Mouse (Mus musculus) lung, adult 18-20 months (tissue): ENCODE results near the gene Ssna1.
"Not testable (repeated sequence)": the region's sequence is repeated elsewhere in the genome, so short reads cannot be mapped to it uniquely, and the experiment has no call there.

Source experiments
- DNase-seq, 2 experiments: peaks; one replicate each; pipeline ENCODE4 v3.0.0; 2022; ENCODE audit warnings: mixed read lengths in 2 of 2

The Ssna1 gene

GRCm38 (mm10) chr2:25257250-25257649 is 15.0 kb downstream of the Ssna1 start:
- DNase-seq = not testable (repeated sequence)

- DNase-seq = peak; percentile 37 to 47
Observed at GRCm38 (mm10) chr2:25256443-25257109, 15.7 kb downstream of the Ssna1 start.

DNA sequence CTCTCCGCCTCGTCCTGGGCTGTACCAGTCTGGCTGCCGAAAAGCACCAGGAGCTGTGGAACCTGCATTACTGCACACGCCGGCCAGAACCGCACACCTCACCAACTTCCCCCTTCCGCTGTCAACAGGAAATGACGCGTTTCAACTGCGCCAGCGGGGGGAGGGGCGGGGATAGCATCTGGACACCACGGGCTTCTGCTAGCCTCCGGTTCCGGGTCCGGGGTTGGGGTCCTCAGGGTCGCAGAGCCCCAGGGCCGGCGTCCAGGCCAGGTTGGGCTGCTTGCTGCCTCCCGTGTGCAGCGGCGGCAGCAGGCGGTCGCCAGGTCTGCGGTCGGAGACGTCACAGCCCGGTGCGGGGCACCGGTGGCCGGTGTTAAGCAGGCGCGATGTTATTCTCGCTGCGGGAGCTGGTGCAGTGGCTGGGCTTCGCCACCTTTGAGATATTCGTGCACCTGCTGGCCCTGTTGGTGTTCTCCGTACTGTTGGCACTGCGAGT is 16.9 kb downstream of the Ssna1 start, which contains the start of gene Tmem203:
Gene Tmem203 (plus strand): TSS at position 156 of the 496 bp plus-strand sequence.
- peak; percentile 84 to 88 for DNase-seq

- DNase-seq = peak in 1 of 2 experiments; percentile 27
Observed at GRCm38 (mm10) chr2:25252331-25252730, 19.9 kb downstream of the Ssna1 start.

DNA sequence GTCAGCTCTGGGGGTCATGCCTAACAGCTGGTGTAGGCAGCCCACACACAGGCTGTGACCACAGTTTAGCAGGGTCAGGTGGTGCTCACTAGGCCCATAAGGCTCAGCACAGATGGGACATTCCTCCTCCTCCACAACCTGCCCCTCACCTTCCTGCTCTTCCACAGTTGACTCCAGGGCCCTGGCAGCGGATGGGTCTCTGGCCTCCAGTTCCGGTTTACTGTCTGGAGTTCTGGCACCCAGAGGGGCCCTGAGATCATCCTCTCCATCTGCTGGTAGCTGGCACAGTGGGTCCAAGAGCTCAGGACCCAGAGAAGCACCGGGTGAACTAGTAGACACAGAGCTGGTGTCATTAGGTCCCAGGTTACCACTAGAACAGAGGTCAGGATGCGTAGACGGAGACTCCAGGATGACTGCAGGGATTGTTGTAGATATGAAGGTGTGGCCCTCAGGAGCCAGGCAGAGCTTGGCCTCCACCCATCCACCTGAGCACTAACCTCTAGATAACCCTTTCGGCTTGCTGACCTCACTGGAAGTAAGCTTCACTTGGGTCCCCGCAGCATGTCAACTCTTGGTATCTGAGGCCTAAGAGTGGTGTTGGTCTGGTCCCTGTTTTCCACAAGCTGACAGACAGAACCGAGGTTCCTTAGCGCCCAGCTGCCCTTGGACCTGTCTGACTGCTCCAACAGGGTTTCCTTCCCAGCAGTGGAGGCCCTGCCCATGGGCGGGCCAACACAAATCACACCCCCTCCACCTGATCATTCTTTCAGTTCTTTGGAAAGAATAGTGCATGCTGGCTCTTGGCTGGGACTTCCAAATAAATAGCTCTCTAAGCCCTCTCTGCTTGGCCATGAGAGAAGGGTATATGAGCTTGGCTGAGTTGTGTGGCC is 25.8 kb downstream of the Ssna1 start, which contains the start of gene AL732309.1:
Gene AL732309.1 (minus strand): TSS at position 681 of the 890 bp plus-strand sequence.
- DNase-seq = peak; percentile 42 to 69

- no peak for DNase-seq
Observed at GRCm38 (mm10) chr2:25244144-25244543, 28.1 kb downstream of the Ssna1 start.

DNA sequence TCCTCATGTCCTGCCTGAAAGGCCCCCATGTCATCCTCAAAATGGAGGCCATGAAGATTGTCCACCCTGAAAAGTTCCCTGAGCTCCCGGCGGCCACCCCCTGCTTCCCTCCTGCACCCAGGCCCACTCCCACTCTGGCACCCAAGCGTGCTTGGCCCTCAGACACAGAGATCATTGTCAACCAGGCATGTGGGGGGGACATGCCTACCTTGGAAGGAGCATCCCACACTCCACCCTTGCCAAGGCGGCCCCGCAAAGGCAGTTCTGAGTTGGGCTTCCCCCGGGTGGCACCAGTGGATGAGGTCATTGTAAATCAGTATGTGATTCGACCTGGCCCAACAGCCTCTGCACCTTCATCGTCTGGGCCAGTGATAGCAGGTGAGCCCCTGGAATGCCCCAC is 28.9 kb downstream of the Ssna1 start:
- DNase-seq = no peak

- DNase-seq = no peak
Observed at GRCm38 (mm10) chr2:25242101-25242506, 30.1 kb downstream of the Ssna1 start, which contains the start of the genes Rnf208 and Cysrt1. Gene Rnf208, plus strand, starts transcription at chr2:25242255. Gene Cysrt1, minus strand, starts transcription at chr2:25242452.

DNA sequence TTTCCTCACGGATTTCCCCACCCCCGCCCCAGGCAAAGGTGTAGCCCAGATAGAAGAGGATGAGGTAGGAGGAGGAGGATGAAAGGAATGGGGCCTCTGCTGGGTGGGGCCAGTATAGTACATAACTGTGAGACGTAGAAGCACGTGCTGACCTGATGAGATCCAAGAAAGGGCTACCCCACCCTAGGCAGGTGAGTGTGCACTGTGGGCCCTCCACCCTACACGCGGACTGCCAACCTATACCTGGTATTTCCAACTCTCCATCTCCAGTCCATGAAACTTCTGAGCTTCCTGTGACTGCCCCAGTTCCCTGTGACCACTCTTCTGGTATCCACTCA is 30.8 kb downstream of the Ssna1 start:
- no peak for DNase-seq

DNA sequence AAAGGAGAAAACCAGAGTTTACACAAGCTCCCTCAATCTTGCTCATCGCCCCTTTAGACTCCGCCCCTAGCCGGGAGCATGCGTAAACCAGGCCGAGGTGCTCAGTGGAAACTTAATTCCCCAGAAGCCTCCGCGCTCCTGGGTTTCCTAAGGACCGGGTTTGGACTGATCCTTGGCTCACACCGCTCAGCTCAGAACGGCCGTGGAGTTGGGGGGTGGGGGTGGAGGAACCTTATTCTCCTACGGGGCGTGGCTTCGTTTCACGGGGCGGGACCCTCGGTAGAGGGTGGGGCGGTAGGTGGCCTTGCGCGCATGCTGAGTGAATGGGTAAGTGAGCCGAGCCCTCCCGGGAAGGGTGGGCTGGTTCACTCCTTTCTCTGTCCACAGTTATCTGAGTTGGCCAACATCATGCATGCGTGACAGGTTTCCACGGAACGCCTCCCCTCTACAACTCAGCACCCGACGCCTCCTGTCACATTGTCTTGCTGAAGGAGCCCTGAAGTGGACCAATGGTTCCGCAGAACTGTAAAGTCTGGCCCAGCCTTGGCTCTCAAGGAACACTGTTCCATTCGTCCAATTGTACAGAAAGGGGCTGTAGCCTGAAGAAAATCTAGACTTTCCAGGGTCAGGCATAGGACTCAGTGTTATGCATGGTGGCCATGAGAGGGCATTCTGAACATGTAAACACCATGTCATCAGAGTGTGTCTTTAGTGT is 31.4 kb downstream of the Ssna1 start:
- DNase-seq = peak; percentile 82 to 88

DNA sequence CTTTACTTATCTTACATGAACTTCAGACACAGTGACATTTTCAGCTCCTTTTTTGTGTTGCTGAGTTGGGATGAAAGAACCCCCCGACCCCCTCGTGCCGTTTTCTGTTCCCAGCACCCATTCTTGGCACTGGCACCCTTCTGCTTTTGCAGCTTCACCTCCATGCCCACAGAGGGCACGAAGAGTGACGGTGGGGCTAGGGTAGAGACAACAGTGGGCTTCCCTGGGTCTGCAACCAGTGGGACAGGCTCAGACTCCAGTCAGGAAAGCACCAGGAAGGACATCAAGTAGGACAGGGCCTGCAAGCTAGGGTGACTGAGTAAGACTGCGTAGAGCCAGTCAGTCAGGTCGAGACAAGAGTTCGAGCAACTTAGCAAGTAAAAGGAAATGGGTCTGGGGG is 31.9 kb downstream of the Ssna1 start:
- no peak for DNase-seq

GRCm38 (mm10) chr2:25239766-25240165 is 32.5 kb downstream of the Ssna1 start:
- no peak for DNase-seq

DNA sequence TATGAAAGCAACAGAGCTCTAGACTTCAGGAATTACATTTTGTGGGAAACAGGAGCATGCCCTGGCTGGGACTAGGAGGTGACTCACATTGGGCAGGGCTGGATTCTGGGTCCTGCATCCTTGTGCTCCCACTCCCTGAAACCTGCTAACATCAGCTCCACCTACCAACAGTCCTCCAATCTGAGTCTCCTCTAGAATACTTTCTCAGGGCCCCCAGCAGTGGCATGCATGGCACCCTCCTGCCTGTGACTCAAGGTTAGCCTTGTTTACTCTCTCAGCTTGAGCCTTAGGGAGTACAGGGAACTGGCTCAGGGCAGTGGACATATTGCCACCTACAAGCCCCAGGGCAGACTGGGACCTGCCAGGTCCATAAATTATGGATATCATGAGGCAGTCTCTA is 34.1 kb downstream of the Ssna1 start:
- peak in 1 of 2 experiments; percentile 17 for DNase-seq

DNA sequence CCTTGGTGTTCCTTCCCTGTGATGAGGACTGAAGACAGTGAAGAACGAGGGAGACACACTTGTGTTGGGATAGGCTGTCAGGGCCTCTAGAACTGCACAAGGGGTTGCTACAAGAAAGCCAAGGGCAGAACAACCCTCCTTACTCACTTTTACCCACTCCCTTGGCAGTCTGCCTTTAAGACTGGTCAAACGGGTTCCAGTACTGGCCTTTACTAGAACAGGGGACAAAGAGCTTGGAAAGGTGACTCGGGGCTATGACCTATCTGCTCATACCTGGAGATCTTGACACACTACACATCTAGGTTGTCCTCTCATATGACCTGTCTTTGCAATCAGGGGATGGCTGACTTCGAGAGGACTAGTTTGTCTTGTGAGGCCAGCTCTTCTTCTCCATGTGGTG is 34.7 kb downstream of the Ssna1 start:
- DNase-seq = peak; percentile 81 to 89

DNA sequence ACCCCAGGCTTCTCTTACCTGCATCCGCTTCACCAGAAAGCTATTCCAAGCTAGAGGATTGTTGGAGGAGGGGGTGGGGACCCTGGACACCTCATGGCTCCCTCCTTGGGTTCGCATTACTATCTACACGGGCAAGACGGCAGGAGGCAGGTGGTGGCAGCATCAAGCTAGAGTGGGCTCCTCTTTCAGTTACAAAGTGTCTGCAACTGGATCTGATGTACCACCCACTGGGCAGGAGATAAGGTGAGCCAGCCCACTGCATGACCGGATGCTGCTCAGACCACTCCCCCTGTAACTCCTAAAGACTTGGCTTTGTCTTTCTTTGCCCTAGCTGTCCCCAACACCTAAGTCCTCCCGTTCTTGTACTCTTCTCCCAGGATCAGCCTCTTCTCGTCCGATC is 35.6 kb downstream of the Ssna1 start, which contains the start of gene Rnf224:
Gene Rnf224 (minus strand): TSS at position 174 of the 400 bp plus-strand sequence.
- DNase-seq = no peak

DNA sequence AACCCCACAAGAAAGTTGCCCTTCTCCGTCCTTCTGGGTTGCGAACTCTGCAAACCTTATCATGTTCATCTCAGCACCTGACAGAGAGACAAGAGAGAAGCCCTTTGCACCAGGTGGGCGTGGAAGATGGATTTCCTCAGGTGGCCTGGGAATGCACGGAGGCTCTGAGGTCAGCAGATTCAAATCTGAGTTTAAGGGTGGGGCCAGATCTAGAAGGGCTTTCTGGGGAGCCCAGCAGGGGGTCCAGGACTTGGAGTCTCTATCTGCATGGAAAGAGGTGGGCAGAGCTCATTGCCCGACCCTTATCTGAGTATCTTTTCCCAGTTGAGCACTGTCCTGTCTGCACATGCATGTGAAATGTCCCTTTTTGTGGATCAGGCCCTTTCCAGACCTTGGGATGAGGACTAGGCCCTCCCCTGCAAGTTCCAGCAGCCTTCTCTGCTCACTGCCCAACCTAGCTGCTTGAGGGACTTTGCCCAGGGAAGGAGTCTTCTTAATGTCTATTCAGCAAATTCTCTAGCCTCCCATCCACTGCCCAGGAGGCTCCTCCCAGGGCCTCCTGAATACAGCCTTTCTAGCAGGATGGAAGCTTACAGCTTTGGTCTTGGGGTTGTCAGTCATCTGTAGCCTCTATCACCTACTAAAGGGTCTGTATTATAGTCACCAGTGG is 37.6 kb downstream of the Ssna1 start:
- DNase-seq = no peak

DNA sequence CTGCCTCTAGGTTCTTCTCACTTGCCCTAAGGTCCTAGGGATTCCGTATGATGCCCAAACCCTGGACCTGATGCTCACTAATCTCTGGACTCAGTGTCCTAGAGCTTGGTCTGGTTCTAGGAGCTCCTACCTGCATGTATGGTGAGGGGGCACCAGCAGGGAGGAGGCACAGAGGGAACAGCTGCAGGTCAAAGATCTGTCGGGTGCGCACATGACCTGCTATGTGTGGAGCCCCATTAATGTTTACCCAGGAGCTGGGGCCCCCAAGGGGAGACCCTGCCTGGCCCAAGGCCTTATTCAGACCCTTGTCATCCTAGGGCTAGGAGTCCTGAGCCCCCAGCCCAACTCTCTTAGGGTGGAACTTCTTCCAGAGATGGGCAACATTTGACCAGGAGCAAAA is 38.2 kb downstream of the Ssna1 start, which contains the start of gene Slc34a3:
Gene Slc34a3 (minus strand): TSS at position 315 of the 400 bp plus-strand sequence.
- no peak for DNase-seq

- DNase-seq = no peak
Observed at GRCm38 (mm10) chr2:25233421-25233820, 38.8 kb downstream of the Ssna1 start.

DNA sequence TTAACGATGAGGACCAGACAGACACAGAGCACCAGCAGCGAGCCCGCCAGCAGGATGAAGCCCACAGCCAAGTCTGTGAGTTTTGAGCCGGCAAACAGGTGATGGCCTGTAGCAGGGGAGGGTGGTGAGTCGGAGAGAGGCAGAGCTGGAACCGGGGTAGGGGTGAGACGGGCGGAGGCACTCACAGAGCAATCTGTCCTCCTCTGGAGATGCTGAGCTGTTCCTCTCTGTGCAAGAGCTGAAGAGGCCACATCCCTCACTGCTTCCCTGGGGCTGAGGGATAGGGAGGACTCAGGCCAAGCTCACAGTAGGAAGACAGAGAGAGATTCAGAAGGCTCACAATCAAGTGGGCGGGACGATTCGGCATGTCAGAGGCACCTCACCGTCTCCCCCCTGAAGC is 41.2 kb downstream of the Ssna1 start:
- DNase-seq = no peak

DNA sequence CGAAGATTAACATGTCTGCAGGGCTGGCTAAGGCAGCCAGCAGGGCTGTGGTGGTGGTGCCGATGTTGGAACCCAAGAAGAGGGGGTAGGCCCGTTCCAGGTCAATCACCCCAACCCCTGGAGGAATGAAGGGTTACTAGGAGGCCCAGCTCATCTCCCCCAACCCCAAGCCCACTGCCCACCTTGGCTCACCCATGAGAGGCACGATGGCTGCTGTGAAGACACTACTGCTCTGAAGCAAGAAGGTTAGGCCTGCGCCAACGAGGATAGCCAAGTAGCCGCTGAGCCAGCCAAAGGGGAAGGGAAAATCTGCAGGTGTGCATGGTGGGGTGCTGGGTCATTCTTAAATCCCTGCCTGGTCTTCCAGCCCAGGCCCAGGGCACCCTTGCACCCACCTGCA is 41.7 kb downstream of the Ssna1 start:
- DNase-seq = no peak

DNA sequence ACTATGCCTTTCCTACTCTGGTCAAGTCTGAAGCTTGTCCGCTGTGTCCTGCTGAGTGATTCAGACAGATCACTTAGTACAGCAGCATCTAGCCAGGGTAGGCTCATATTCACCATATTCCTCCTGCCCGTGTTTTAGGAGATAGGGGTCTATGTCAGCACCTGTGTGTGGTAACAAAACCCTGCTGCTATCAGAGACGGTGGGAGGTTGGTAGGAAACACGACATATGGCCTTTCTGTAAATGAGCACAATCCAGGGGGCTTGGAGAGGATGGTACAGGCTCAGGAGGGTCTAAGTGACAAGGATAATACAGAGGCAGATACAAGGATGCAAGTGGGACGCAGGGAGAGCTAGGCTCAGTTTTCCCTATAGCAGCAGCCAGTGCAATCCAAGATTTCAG is 42.7 kb downstream of the Ssna1 start:
- DNase-seq = no peak

DNA sequence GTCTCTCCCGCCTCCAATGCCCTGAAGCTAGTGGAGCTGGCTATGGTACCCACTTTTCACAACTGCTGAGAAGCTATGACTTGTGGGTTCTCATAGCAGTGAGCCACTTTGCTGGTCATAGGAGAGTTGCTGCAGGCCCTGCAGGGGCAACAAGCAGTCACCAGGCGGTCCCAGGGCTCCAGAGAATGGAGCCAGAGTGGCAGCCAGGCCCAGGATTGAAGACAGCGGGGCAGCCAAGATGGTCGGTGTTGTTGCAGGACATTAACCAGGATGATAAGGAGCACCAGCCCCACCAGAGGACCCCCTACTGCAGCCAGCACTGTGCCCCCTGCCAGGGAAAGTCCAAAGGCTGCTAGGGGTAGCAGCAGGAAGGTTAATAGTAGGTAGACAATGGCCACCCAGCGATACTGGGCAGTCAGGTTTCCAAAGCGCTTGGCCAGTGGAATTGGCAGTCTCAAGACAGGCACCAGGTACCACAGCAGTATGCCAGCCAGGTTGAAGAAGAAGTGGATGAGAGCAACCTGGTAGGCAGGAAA is 43.2 kb downstream of the Ssna1 start:
- DNase-seq = no peak
